Mouse (Mus musculus): ENCODE data around the gene Rnft1. TPM values are rescaled to one million over a fixed set of nuclear protein-coding genes. Genes with fewer than 3 reads are reported as not detected.
"Not testable (repeated sequence)": the region's sequence is repeated elsewhere in the genome, so short reads cannot be mapped to it uniquely, and the experiment has no call there.

Gene Rnft1
- polyA plus RNA-seq, 1 experiment from 2014 or later, result 21.6 TPM

DNA sequence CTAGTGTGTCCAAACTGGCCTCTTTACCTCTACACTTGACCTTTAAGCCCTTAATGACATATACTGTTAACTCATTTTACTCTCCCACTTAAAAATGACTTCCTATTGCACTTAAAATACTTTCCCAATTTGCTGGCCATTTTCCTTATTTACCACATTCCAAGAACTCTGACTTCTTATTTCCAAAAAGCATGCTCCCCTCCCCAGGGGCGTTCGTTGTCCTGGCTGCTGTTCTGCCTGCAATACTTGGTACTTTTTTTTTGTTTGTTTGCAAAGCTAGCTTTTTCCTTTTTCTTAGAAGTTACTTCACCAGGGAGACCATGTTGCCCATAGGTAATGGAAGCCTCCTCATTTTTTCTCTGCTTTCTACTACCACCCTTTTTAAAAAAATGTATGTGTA lies 18.7 kb downstream of the Rnft1 start:
- Histone ChIP-seq H3K4me1 (replicated peaks; ENCODE audit: control insufficient read depth, insufficient read depth, low read length) (no peaks in the 10 kb centered on the region), H3K4me2 (ENCODE audit: low read length) (no peak overlapping the region), H3K4me3 (replicated peaks; ENCODE audit: low read length) (no peak overlapping the region), H3K9ac (replicated peaks; ENCODE audit: low read depth, low read length) (no peak overlapping the region), H3K27me3 (replicated peaks; ENCODE audit: control insufficient read depth, insufficient read depth, low read length) (no peaks in the 10 kb centered on the region), H3K36me3 (ENCODE audit: control insufficient read depth, insufficient read depth) (peaks cover 25% of the 10 kb centered on the region), H3K27ac (ENCODE audit: low read length) (no peak overlapping the region), H3K9me3 (ENCODE audit: control insufficient read depth, low read length) (no peaks in the 10 kb centered on the region)
- 97% methylated on average over 2 of the region's 2 CpGs for WGBS
- no peak for ATAC-seq

DNA sequence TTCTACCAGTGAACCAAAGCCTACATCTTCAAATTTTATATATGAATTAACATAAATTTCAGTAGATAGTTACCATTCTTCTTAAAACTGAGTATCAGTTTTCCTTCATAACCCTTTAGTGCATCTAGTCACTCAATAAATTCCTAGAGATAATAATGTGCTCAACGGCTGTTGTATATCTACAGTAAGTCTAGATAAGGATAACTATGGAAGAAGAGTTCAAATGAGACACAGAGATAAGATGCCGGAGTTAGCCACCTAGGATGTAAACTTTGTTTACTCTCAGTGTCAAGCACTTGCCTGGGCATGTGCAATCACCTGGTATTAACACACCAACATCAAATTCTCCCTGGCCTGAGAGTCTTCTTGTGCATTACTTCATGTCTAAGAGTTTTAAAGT lies 22.9 kb downstream of the Rnft1 start:
- WGBS, result 93% methylated on average over 2 of the region's 2 CpGs
- Histone ChIP-seq H3K27ac (ENCODE audit: low read length) (no peak overlapping the region), H3K27me3 (replicated peaks; ENCODE audit: control insufficient read depth, insufficient read depth, low read length) (no peaks in the 10 kb centered on the region), H3K4me2 (ENCODE audit: low read length) (no peak overlapping the region), H3K36me3 (ENCODE audit: control insufficient read depth, insufficient read depth) (peaks cover 43% of the 10 kb centered on the region), H3K9ac (replicated peaks; ENCODE audit: low read depth, low read length) (no peak overlapping the region), H3K4me3 (replicated peaks; ENCODE audit: low read length) (no peak overlapping the region), H3K9me3 (ENCODE audit: control insufficient read depth, low read length) (no peaks in the 10 kb centered on the region), H3K4me1 (replicated peaks; ENCODE audit: control insufficient read depth, insufficient read depth, low read length) (no peaks in the 10 kb centered on the region)
- ATAC-seq, result no peak

GRCm38 (mm10) chr11:86507991-86508390 lies 23.5 kb downstream of the Rnft1 start:
- Histone ChIP-seq H3K27ac (ENCODE audit: low read length) (no peak overlapping the region), H3K36me3 (ENCODE audit: control insufficient read depth, insufficient read depth) (peaks cover 43% of the 10 kb centered on the region), H3K27me3 (replicated peaks; ENCODE audit: control insufficient read depth, insufficient read depth, low read length) (no peaks in the 10 kb centered on the region), H3K4me2 (ENCODE audit: low read length) (no peak overlapping the region), H3K4me1 (replicated peaks; ENCODE audit: control insufficient read depth, insufficient read depth, low read length) (no peaks in the 10 kb centered on the region), H3K9me3 (ENCODE audit: control insufficient read depth, low read length) (no peaks in the 10 kb centered on the region), H3K9ac (replicated peaks; ENCODE audit: low read depth, low read length) (no peak overlapping the region), H3K4me3 (replicated peaks; ENCODE audit: low read length) (no peak overlapping the region)
- ATAC-seq, result no peak
- WGBS, result 99% methylated on average over 2 of the region's 2 CpGs

GRCm38 (mm10) chr11:86516620-86517019 lies 32.2 kb downstream of the Rnft1 start:
- H3K27ac ChIP-seq (ENCODE audit: low read length), result no peak overlapping the region
- H3K4me3 ChIP-seq (replicated peaks; ENCODE audit: low read length), result no peak overlapping the region
- H3K27me3 ChIP-seq (replicated peaks; ENCODE audit: control insufficient read depth, insufficient read depth, low read length), result no peaks in the 10 kb centered on the region
- H3K36me3 ChIP-seq (ENCODE audit: control insufficient read depth, insufficient read depth), result peaks cover 45% of the 10 kb centered on the region
- H3K9me3 ChIP-seq (ENCODE audit: control insufficient read depth, low read length), result no peaks in the 10 kb centered on the region
- WGBS, result 87% methylated on average over 3 of the region's 3 CpGs
- no peak for ATAC-seq
- H3K9ac ChIP-seq (replicated peaks; ENCODE audit: low read depth, low read length), result no peak overlapping the region
- no peak overlapping the region for H3K4me2 ChIP-seq (ENCODE audit: low read length)
- H3K4me1 ChIP-seq (replicated peaks; ENCODE audit: control insufficient read depth, insufficient read depth, low read length), result no peaks in the 10 kb centered on the region

GRCm38 (mm10) chr11:86517229-86517628 lies 32.8 kb downstream of the Rnft1 start:
- ATAC-seq, result no peak
- no peak overlapping the region for H3K9ac ChIP-seq (replicated peaks; ENCODE audit: low read depth, low read length)
- H3K4me3 ChIP-seq (replicated peaks; ENCODE audit: low read length), result no peak overlapping the region
- H3K4me2 ChIP-seq (ENCODE audit: low read length), result no peak overlapping the region
- no peak overlapping the region for H3K27ac ChIP-seq (ENCODE audit: low read length)
- H3K4me1 ChIP-seq (replicated peaks; ENCODE audit: control insufficient read depth, insufficient read depth, low read length), result no peaks in the 10 kb centered on the region
- WGBS, result 96% methylated on average over 3 of the region's 3 CpGs
- no peaks in the 10 kb centered on the region for H3K27me3 ChIP-seq (replicated peaks; ENCODE audit: control insufficient read depth, insufficient read depth, low read length)
- no peaks in the 10 kb centered on the region for H3K9me3 ChIP-seq (ENCODE audit: control insufficient read depth, low read length)
- H3K36me3 ChIP-seq (ENCODE audit: control insufficient read depth, insufficient read depth), result peaks cover 44% of the 10 kb centered on the region

GRCm38 (mm10) chr11:86519751-86520150 lies 35.3 kb downstream of the Rnft1 start:
- ATAC-seq, result no peak
- no peak overlapping the region for H3K4me2 ChIP-seq (ENCODE audit: low read length)
- WGBS, result 93% methylated on average over 7 of the region's 7 CpGs
- no peaks in the 10 kb centered on the region for H3K9me3 ChIP-seq (ENCODE audit: control insufficient read depth, low read length)
- no peaks in the 10 kb centered on the region for H3K4me1 ChIP-seq (replicated peaks; ENCODE audit: control insufficient read depth, insufficient read depth, low read length)
- no peaks in the 10 kb centered on the region for H3K27me3 ChIP-seq (replicated peaks; ENCODE audit: control insufficient read depth, insufficient read depth, low read length)
- no peak overlapping the region for H3K27ac ChIP-seq (ENCODE audit: low read length)
- H3K9ac ChIP-seq (replicated peaks; ENCODE audit: low read depth, low read length), result no peak overlapping the region
- H3K4me3 ChIP-seq (replicated peaks; ENCODE audit: low read length), result no peak overlapping the region
- peaks cover 49% of the 10 kb centered on the region for H3K36me3 ChIP-seq (ENCODE audit: control insufficient read depth, insufficient read depth)

DNA sequence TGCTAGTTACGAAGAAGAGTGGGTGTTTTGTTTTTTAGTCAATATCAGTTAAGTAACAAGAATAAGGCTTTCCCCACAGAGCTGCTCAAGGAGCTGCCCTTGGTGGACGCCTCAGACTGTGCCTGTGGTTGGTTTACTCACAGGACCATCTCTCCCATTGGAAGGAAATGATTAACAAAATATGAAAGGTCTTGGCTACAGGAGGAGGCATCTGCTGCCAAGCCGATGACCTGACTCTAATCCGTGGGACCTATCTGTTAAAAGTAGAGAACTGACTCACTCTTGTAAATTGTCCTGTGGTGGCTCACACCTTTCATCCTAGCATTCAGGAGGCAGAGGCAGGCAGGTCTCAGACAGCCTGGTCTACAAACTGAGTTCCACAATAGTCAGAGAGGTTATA lies 43.1 kb downstream of the Rnft1 start:
- Histone ChIP-seq H3K27me3 (replicated peaks; ENCODE audit: control insufficient read depth, insufficient read depth, low read length) (no peaks in the 10 kb centered on the region), H3K27ac (ENCODE audit: low read length) (no peak overlapping the region), H3K9ac (replicated peaks; ENCODE audit: low read depth, low read length) (no peak overlapping the region), H3K9me3 (ENCODE audit: control insufficient read depth, low read length) (no peaks in the 10 kb centered on the region), H3K4me1 (replicated peaks; ENCODE audit: control insufficient read depth, insufficient read depth, low read length) (no peaks in the 10 kb centered on the region), H3K4me2 (ENCODE audit: low read length) (no peak overlapping the region), H3K4me3 (replicated peaks; ENCODE audit: low read length) (no peak overlapping the region), H3K36me3 (ENCODE audit: control insufficient read depth, insufficient read depth) (peaks cover 22% of the 10 kb centered on the region)
- 91% methylated on average over 4 of the region's 4 CpGs for WGBS
- no peak for ATAC-seq

DNA sequence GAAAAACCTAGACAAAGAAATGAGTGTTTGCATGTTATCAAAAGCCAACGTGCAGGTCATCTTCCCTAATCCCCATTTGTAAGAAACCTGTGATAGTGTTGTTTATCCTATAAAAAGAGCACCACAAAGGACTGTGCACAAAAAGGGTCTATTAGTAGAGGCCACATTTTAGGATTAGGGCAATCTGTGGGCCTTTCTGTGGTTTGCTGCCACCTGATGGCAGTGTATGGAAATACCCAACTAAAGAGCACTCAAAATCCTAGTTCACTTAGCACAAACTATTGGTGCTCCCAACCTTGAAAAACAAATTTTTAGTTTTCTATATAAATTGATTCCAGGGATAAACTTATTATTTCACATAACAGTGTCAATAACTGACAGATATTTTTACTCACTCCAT lies 48.4 kb downstream of the Rnft1 start:
- WGBS, result 41% methylated on average over 1 of the region's 1 CpGs
- H3K4me1 ChIP-seq (replicated peaks; ENCODE audit: control insufficient read depth, insufficient read depth, low read length), result no peaks in the 10 kb centered on the region
- no peak overlapping the region for H3K9ac ChIP-seq (replicated peaks; ENCODE audit: low read depth, low read length)
- H3K4me2 ChIP-seq (ENCODE audit: low read length), result no peak overlapping the region
- H3K9me3 ChIP-seq (ENCODE audit: control insufficient read depth, low read length), result no peaks in the 10 kb centered on the region
- H3K36me3 ChIP-seq (ENCODE audit: control insufficient read depth, insufficient read depth), result peaks cover 7% of the 10 kb centered on the region; the same call in 1 of the 2 replicates
- no peak overlapping the region for H3K27ac ChIP-seq (ENCODE audit: low read length)
- no peak overlapping the region for H3K4me3 ChIP-seq (replicated peaks; ENCODE audit: low read length)
- H3K27me3 ChIP-seq (replicated peaks; ENCODE audit: control insufficient read depth, insufficient read depth, low read length), result no peaks in the 10 kb centered on the region
- no peak for ATAC-seq

GRCm38 (mm10) chr11:86533302-86533701 lies 48.8 kb downstream of the Rnft1 start:
- H3K27me3 ChIP-seq (replicated peaks; ENCODE audit: control insufficient read depth, insufficient read depth, low read length); H3K9ac ChIP-seq (replicated peaks; ENCODE audit: low read depth, low read length); H3K4me3 ChIP-seq (replicated peaks; ENCODE audit: low read length); ATAC-seq; H3K9me3 ChIP-seq (ENCODE audit: control insufficient read depth, low read length); H3K27ac ChIP-seq (ENCODE audit: low read length); H3K4me1 ChIP-seq (replicated peaks; ENCODE audit: control insufficient read depth, insufficient read depth, low read length); H3K36me3 ChIP-seq (ENCODE audit: control insufficient read depth, insufficient read depth); H3K4me2 ChIP-seq (ENCODE audit: low read length): not testable (repeated sequence)
- 92% methylated on average over 6 of the region's 6 CpGs for WGBS

GRCm38 (mm10) chr11:86534201-86534910 lies 49.9 kb downstream of the Rnft1 start:
- Histone ChIP-seq H3K9me3 (ENCODE audit: control insufficient read depth, low read length) (no peaks in the 10 kb centered on the region), H3K4me1 (replicated peaks; ENCODE audit: control insufficient read depth, insufficient read depth, low read length) (no peaks in the 10 kb centered on the region), H3K27ac (ENCODE audit: low read length) (no peak overlapping the region), H3K9ac (replicated peaks; ENCODE audit: low read depth, low read length) (no peak overlapping the region), H3K4me2 (ENCODE audit: low read length) (no peak overlapping the region), H3K36me3 (ENCODE audit: control insufficient read depth, insufficient read depth) (peaks cover under 1% of the 10 kb centered on the region; the same call in 1 of the 2 replicates), H3K27me3 (replicated peaks; ENCODE audit: control insufficient read depth, insufficient read depth, low read length) (no peaks in the 10 kb centered on the region), H3K4me3 (replicated peaks; ENCODE audit: low read length) (no peak overlapping the region)
- WGBS, result 97% methylated on average over 5 of the region's 5 CpGs
- no peak for ATAC-seq

Data from forebrain, embryonic 16.5 days (tissue).